8 mouse cellular contexts compared by ENCODE assay signal in the genomic region with DNA sequence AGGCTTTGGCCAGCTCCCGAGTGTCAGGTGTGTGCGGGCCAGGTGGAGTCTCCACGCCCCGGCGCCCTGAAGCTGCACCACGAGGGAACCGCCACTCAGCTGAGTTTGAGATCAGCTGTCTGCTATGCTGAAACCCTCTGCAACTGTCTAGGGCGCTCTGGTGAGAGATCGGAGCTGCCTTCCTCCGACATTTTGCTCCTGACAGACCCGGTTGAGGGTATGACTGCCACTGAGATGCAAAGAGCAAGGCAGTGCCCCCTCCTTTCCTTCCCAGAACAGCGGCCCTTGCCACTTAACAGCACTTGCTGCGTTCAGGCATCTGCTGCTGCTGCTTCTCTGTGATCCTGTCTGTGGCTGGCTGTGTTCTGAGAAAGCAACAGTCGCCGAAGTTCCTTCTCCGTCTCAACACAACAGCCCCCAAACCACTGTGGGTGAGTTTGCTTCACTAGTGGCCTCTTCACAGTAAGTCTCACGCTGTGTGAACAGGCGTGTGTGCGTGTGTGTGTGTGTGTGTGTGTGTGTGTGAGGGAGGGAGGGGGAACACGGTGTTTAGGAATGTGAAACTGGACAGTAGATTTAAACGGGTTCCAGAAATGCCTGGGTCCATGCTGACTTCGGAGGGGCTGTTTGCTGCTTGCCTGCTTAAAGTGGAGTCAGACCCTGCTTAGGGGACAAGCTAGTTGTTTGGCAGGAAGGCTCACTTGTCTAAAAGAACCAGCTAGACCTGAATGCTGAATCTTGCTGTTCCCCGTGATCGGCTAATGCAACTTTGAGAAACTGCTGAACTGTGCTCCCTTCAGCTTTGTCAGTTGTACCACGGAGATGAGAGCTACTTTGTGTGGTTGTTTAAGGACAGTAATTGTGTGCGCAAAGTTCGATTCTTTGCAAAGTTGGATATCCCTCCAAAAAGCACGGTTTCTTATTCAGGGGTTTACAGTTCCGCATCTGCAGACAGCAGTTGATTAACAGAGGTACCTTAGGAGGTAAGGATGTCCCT.
DNase-seq lines count a peak whose midpoint lies in the region; ATAC-seq lines count a peak whose summit lies in the region.

No protein-coding gene starts in this region.

- H3K36me3 ChIP-seq in lung, embryonic 16.5 days (ENCODE audit: control insufficient read depth, insufficient read depth, low read length) = no peaks in the 10 kb centered on the region
- H3K36me3 ChIP-seq in intestine, embryonic 14.5 days (ENCODE audit: control insufficient read depth, insufficient read depth, low read length) = no peaks in the 10 kb centered on the region
- no peaks in the 10 kb centered on the region for H3K36me3 ChIP-seq in liver, embryonic 16.5 days (ENCODE audit: control insufficient read depth, insufficient read depth)

- H3K9me3 ChIP-seq in lung, embryonic 16.5 days (ENCODE audit: control insufficient read depth, low read length) = no peaks in the 10 kb centered on the region
- no peaks in the 10 kb centered on the region for H3K9me3 ChIP-seq in intestine, embryonic 14.5 days (ENCODE audit: control insufficient read depth, low read length)
- no peaks in the 10 kb centered on the region for H3K9me3 ChIP-seq in liver, embryonic 16.5 days (replicated peaks; ENCODE audit: control insufficient read depth, low read length)

- H3K4me2 ChIP-seq in lung, embryonic 16.5 days (ENCODE audit: low read depth, low read length) = peak overlapping the region; percentile 55
- peak overlapping the region; percentile 58 for H3K4me2 ChIP-seq in intestine, embryonic 14.5 days (ENCODE audit: low read length)
- H3K4me2 ChIP-seq in liver, embryonic 16.5 days (ENCODE audit: low read depth, low read length) = peak overlapping the region; percentile 34

- H3K4me3 ChIP-seq in lung, embryonic 16.5 days (ENCODE audit: low read length) = peak overlapping the region; percentile 44
- peak overlapping the region; percentile 29 for H3K4me3 ChIP-seq in intestine, embryonic 14.5 days (ENCODE audit: low read depth, low read length)
- peak overlapping the region; percentile 22 for H3K4me3 ChIP-seq in liver, embryonic 16.5 days (ENCODE audit: low read depth, low read length)

- no peak overlapping the region for H3K27ac ChIP-seq in lung, embryonic 16.5 days (ENCODE audit: low read length)
- no peak overlapping the region for H3K27ac ChIP-seq in intestine, embryonic 14.5 days (ENCODE audit: low read depth)
- no peak overlapping the region for H3K27ac ChIP-seq in liver, embryonic 16.5 days (ENCODE audit: low read length)

- peak; percentile 73 for ATAC-seq in lung, embryonic 16.5 days (ENCODE audit: low read depth)
- ATAC-seq in intestine, embryonic 14.5 days (replicated peaks; ENCODE audit: low FRiP score, low TSS enrichment, low read depth) = peak; percentile 63
- ATAC-seq in liver, embryonic 16.5 days (ENCODE audit: low read depth) = no peak

- 13% methylated on average over 29 of the region's 29 CpGs for WGBS in lung, embryonic 16.5 days
- 17% methylated on average over 29 of the region's 29 CpGs for WGBS in intestine, embryonic 14.5 days
- 18% methylated on average over 29 of the region's 29 CpGs for WGBS in liver, embryonic 16.5 days (ENCODE audit: insufficient replicate concordance)

- intact Hi-C loops in left cerebral cortex, postnatal 14 days (cut with DNase I) = no loop called here

- 0 out of 2 replicates have a peak, but pooled peaks cover 2% of the 10 kb centered on the region for H3K4me1 ChIP-seq in lung, embryonic 16.5 days (replicated peaks; ENCODE audit: control insufficient read depth, insufficient read depth, low read length)
- H3K4me1 ChIP-seq in intestine, embryonic 14.5 days (replicated peaks; ENCODE audit: control insufficient read depth, insufficient read depth, low read length) = peaks cover 2% of the 10 kb centered on the region; the same call in 1 of the 2 replicates
- no peaks in the 10 kb centered on the region for H3K4me1 ChIP-seq in liver, embryonic 16.5 days (ENCODE audit: control insufficient read depth, low read depth, low read length)

- H3K27me3 ChIP-seq in lung, embryonic 16.5 days (ENCODE audit: control insufficient read depth, insufficient read depth, low read depth, low read length) = 0 out of 2 replicates have a peak, but pooled peaks cover 2% of the 10 kb centered on the region
- peaks cover 6% of the 10 kb centered on the region; the same call in 1 of the 2 replicates for H3K27me3 ChIP-seq in intestine, embryonic 14.5 days (replicated peaks; ENCODE audit: control insufficient read depth, insufficient read depth, low read length)
- peaks cover 3% of the 10 kb centered on the region for H3K27me3 ChIP-seq in liver, embryonic 16.5 days (ENCODE audit: control insufficient read depth, insufficient read depth, low read depth, low read length)

- no peak for DNase-seq in lung, postnatal 25 days (ENCODE audit: low spot score)
- DNase-seq in cerebellum, postnatal 10 days = peak; percentile 30 to 46
- DNase-seq in heart, adult 11 months = peak; percentile 94
- peak; percentile 72 for DNase-seq in intestine, embryonic 14.5 days (ENCODE audit: low spot score)
- peak; percentile 13 for DNase-seq in ovary, postnatal 14 days (ENCODE audit: low spot score)
- no peak for DNase-seq in left cerebral cortex, postnatal 14 days (ENCODE audit: low spot score in 2 of 2)

- H3K9ac ChIP-seq in lung, embryonic 16.5 days (ENCODE audit: low read length) = peak overlapping the region; percentile 37; the same call in 1 of the 2 replicates
- H3K9ac ChIP-seq in intestine, embryonic 14.5 days (ENCODE audit: low read length) = peak overlapping the region; percentile 11; the same call in 1 of the 2 replicates
- no peak overlapping the region for H3K9ac ChIP-seq in liver, embryonic 16.5 days (ENCODE audit: low read depth, low read length)

Comparison
In these comparisons a context has a peak if more than half of its experiments do, and no peak if none do; other contexts are left out.
1. DNase-seq: peak in cerebellum, postnatal 10 days (2 of 2), heart, adult 11 months (single experiment), intestine, embryonic 14.5 days (single experiment) and ovary, postnatal 14 days (single experiment); none in lung, postnatal 25 days (single experiment) and left cerebral cortex, postnatal 14 days (0 of 2).
2. Peak in every context shown above with its lines, with median percentiles within 50 percentile points of each other: H3K4me2 ChIP-seq and H3K4me3 ChIP-seq.